Mouse (Mus musculus): ENCODE measurements around the gene Plxdc1. TPM values are rescaled to one million over a fixed set of nuclear protein-coding genes. Genes with fewer than 3 reads are reported as not detected.
"Not testable (repeated sequence)": the region's sequence is repeated elsewhere in the genome, so short reads cannot be mapped to it uniquely, and the experiment has no call there.

Plxdc1 gene
- polyA plus RNA-seq, 1 experiment from 2014 or later: 0.18 TPM

GRCm38 (mm10) chr11:97952367-97953006 is 33.8 kb downstream of the Plxdc1 start:
- H3K27me3 ChIP-seq: no peaks in the 10 kb centered on the region
- no peak overlapping the region for H3K9ac ChIP-seq
- no peak for ATAC-seq (ENCODE audit: insufficient number of reproducible peaks, insufficient read depth, low FRiP score, low TSS enrichment, low read depth)
- no peak overlapping the region for H3K4me3 ChIP-seq
- no peak overlapping the region for H3K27ac ChIP-seq
- WGBS: 72% methylated on average over 1 of the region's 1 CpGs
- no peak overlapping the region for H3K4me2 ChIP-seq
- 0 out of 2 replicates have a peak, but pooled peaks cover 10% of the 10 kb centered on the region for H3K4me1 ChIP-seq
- H3K9me3 ChIP-seq: no peaks in the 10 kb centered on the region
- H3K36me3 ChIP-seq: no peaks in the 10 kb centered on the region

DNA sequence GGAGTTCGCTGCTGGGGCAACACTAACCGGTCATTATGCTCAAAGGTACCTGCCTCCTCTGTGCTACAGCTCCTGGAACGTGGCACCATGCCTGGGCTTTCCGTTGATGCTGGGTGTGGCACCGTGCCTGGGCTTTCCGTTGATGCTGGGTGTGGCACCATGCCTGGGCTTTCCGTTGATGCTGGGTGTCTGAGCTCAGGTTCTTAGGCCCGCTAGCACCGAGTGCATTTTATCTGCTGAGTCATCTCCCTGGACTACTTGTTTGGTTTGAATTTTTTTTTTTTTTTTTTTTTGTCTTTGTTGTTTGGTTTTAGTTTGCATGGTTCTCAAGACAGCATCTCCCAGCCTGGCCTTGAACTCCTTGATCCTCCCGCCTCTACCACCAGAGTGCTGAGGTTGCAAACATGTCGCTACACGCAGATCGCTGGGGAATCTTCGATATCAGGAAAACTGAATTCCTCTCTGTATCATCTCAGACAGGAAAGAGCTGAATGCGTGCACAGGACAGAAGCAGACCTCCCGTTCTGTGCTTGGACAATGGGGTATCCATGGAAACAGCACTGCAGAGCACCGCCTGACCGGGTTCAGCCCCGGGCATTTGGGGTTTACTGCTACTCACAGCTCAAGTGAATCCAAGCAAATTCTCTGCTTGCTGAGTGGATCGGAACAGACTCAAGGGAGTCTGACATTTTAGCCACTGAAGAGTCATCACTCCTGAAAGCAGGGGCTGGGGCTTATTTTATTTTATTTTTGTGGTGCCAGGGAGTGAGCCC is 36.4 kb downstream of the Plxdc1 start:
- Histone ChIP-seq H3K27me3 (no peaks in the 10 kb centered on the region), H3K4me2 (no peak overlapping the region), H3K36me3 (no peaks in the 10 kb centered on the region), H3K4me3 (no peak overlapping the region), H3K4me1 (0 out of 2 replicates have a peak, but pooled peaks cover 13% of the 10 kb centered on the region), H3K9me3 (no peaks in the 10 kb centered on the region), H3K9ac (no peak overlapping the region), H3K27ac (no peak overlapping the region)
- ATAC-seq (ENCODE audit: insufficient number of reproducible peaks, insufficient read depth, low FRiP score, low TSS enrichment, low read depth): no peak
- 48% methylated on average over 20 of the region's 20 CpGs for WGBS

DNA sequence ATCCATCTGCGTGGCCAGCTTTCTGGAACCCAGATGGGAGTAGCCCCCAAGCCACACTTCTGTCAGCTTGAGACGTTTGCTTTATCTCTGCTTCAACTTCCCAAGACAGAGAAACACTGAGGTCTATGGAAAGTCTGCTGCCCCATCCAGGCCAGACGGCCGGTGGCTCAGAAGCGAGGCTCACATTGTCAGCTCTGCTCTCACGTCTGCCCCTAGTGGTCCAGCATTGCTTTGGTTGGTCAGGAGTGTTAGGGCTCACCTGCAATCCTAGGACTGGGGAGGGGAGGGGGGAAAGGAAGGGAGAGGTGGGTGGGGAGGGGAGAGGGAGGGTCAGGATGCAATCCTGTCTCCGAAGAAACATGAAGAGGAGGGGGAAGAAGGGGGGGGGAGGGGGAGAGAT is 38.8 kb downstream of the Plxdc1 start:
- Histone ChIP-seq H3K27me3 (no peaks in the 10 kb centered on the region), H3K4me1 (peaks cover 15% of the 10 kb centered on the region), H3K9me3 (no peaks in the 10 kb centered on the region), H3K4me2 (no peak overlapping the region), H3K36me3 (no peaks in the 10 kb centered on the region), H3K9ac (no peak overlapping the region), H3K27ac (no peak overlapping the region), H3K4me3 (no peak overlapping the region)
- WGBS: 12% methylated on average over 7 of the region's 7 CpGs
- ATAC-seq (ENCODE audit: insufficient number of reproducible peaks, insufficient read depth, low FRiP score, low TSS enrichment, low read depth): no peak

DNA sequence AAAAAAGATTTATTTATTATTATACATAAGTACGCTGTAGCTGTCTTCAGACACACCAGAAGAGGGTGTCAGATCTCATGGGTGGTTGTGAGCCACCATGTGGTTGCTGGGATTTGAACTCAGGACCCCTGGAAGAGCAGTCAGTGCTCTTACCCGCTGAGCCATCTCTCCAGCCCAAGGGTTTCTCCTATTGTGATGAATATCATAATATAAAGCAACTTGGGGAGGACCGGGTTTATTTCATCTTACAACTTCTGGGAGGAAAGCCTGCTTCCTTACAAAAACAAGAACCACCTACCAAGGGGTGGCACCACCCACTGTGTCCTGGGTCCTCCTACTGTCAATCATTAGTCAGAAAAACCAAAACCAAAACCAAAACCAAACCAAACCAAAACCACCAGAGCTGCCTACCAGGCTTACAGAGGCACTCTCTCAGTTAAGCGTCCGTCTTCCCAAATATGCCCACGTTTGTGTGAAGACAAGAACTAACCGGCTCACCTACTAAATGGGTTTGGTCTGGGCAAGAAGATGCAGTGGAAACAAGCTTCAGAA is 40.4 kb downstream of the Plxdc1 start:
- not testable (repeated sequence) for H3K27me3 ChIP-seq; H3K4me3 ChIP-seq; H3K36me3 ChIP-seq; H3K9ac ChIP-seq; ATAC-seq (ENCODE audit: insufficient number of reproducible peaks, insufficient read depth, low FRiP score, low TSS enrichment, low read depth); H3K4me2 ChIP-seq; H3K27ac ChIP-seq; H3K9me3 ChIP-seq
- 90% methylated on average over 7 of the region's 7 CpGs for WGBS
- peaks cover 15% of the 10 kb centered on the region for H3K4me1 ChIP-seq

- Histone ChIP-seq H3K27ac (no peak overlapping the region), H3K4me2 (no peak overlapping the region), H3K9ac (no peak overlapping the region), H3K9me3 (no peaks in the 10 kb centered on the region), H3K36me3 (no peaks in the 10 kb centered on the region), H3K4me1 (peaks cover 10% of the 10 kb centered on the region), H3K27me3 (no peaks in the 10 kb centered on the region), H3K4me3 (no peak overlapping the region)
- no peak for ATAC-seq (ENCODE audit: insufficient number of reproducible peaks, insufficient read depth, low FRiP score, low TSS enrichment, low read depth)
- WGBS: 57% methylated on average over 10 of the region's 10 CpGs
Observed at GRCm38 (mm10) chr11:97945031-97945430, 41.2 kb downstream of the Plxdc1 start.

- Histone ChIP-seq H3K4me2 (no peak overlapping the region), H3K27ac (no peak overlapping the region), H3K9ac (no peak overlapping the region), H3K9me3 (no peaks in the 10 kb centered on the region), H3K36me3 (no peaks in the 10 kb centered on the region), H3K27me3 (no peaks in the 10 kb centered on the region), H3K4me1 (peaks cover 9% of the 10 kb centered on the region), H3K4me3 (no peak overlapping the region)
- WGBS: 78% methylated on average over 5 of the region's 5 CpGs
- no peak for ATAC-seq (ENCODE audit: insufficient number of reproducible peaks, insufficient read depth, low FRiP score, low TSS enrichment, low read depth)
Observed at GRCm38 (mm10) chr11:97943256-97943655, 43.0 kb downstream of the Plxdc1 start.

- no peaks in the 10 kb centered on the region for H3K9me3 ChIP-seq
- no peak overlapping the region for H3K9ac ChIP-seq
- no peak overlapping the region for H3K4me2 ChIP-seq
- no peaks in the 10 kb centered on the region for H3K27me3 ChIP-seq
- H3K36me3 ChIP-seq: no peaks in the 10 kb centered on the region
- 79% methylated on average over 15 of the region's 15 CpGs for WGBS
- peaks cover 9% of the 10 kb centered on the region for H3K4me1 ChIP-seq
- ATAC-seq (ENCODE audit: insufficient number of reproducible peaks, insufficient read depth, low FRiP score, low TSS enrichment, low read depth): no peak
- H3K27ac ChIP-seq: no peak overlapping the region
- no peak overlapping the region for H3K4me3 ChIP-seq
Observed at GRCm38 (mm10) chr11:97942420-97943111, 43.7 kb downstream of the Plxdc1 start.

GRCm38 (mm10) chr11:97937469-97938105 is 48.7 kb downstream of the Plxdc1 start:
- no peak for ATAC-seq (ENCODE audit: insufficient number of reproducible peaks, insufficient read depth, low FRiP score, low TSS enrichment, low read depth)
- H3K27me3 ChIP-seq: no peaks in the 10 kb centered on the region
- H3K4me2 ChIP-seq: no peak overlapping the region
- peaks cover 3% of the 10 kb centered on the region; the same call in 1 of the 2 replicates for H3K4me1 ChIP-seq
- 54% methylated on average over 2 of the region's 2 CpGs for WGBS
- H3K4me3 ChIP-seq: no peak overlapping the region
- no peaks in the 10 kb centered on the region for H3K9me3 ChIP-seq
- no peak overlapping the region for H3K27ac ChIP-seq
- no peaks in the 10 kb centered on the region for H3K36me3 ChIP-seq
- no peak overlapping the region for H3K9ac ChIP-seq

- H3K27ac ChIP-seq: no peak overlapping the region
- H3K4me3 ChIP-seq: no peak overlapping the region
- H3K4me1 ChIP-seq: peaks cover 3% of the 10 kb centered on the region; the same call in 1 of the 2 replicates
- no peak overlapping the region for H3K4me2 ChIP-seq
- no peak overlapping the region for H3K9ac ChIP-seq
- 38% methylated on average over 3 of the region's 3 CpGs for WGBS
- H3K9me3 ChIP-seq: no peaks in the 10 kb centered on the region
- H3K27me3 ChIP-seq: no peaks in the 10 kb centered on the region
- no peaks in the 10 kb centered on the region for H3K36me3 ChIP-seq
- ATAC-seq (ENCODE audit: insufficient number of reproducible peaks, insufficient read depth, low FRiP score, low TSS enrichment, low read depth): no peak
Observed at GRCm38 (mm10) chr11:97936758-97937157, 49.5 kb downstream of the Plxdc1 start.

DNA sequence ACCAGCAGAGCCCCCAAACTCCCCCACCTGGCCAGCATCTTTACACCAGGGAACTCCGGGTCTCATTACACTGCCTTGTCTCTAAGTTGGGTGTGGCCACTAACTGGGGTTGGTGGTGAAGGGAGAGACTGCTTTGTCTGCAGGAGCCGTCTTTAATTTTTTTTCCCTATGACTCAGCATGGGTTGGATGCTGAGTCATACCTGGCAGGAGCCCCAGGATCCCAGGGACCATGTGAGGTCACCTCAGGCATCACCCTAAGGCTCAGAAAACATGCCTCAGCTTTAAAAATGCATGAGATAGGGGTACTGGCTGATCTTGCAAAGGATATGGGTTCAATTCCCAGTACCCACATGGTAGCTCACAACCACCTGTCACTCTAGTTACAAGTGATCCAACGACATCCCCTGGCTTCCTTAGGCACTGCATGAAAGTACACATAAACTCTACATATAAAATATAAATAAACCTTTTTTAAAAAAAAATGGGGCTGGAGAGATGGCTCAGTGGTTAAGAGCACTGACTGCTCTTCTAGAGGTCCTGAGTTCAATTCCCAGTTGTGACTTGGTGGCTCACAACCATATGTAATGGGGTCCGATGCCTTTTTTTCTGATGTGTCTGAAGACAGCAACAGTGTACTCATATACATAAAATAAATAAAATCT is 50.2 kb downstream of the Plxdc1 start:
- Histone ChIP-seq H3K4me3 (no peak overlapping the region), H3K9ac (no peak overlapping the region), H3K27ac (no peak overlapping the region), H3K36me3 (no peaks in the 10 kb centered on the region), H3K4me1 (peaks cover 3% of the 10 kb centered on the region; the same call in 1 of the 2 replicates), H3K4me2 (no peak overlapping the region), H3K9me3 (no peaks in the 10 kb centered on the region), H3K27me3 (no peaks in the 10 kb centered on the region)
- WGBS: 58% methylated on average over 4 of the region's 4 CpGs
- no peak for ATAC-seq (ENCODE audit: insufficient number of reproducible peaks, insufficient read depth, low FRiP score, low TSS enrichment, low read depth)

GRCm38 (mm10) chr11:97933553-97933952 is 52.7 kb downstream of the Plxdc1 start:
- Histone ChIP-seq H3K27me3 (no peaks in the 10 kb centered on the region), H3K4me2 (no peak overlapping the region), H3K9ac (no peak overlapping the region), H3K36me3 (no peaks in the 10 kb centered on the region), H3K4me3 (no peak overlapping the region), H3K9me3 (no peaks in the 10 kb centered on the region), H3K4me1 (peaks cover 3% of the 10 kb centered on the region; the same call in 1 of the 2 replicates), H3K27ac (no peak overlapping the region)
- WGBS: 63% methylated on average over 1 of the region's 1 CpGs
- ATAC-seq (ENCODE audit: insufficient number of reproducible peaks, insufficient read depth, low FRiP score, low TSS enrichment, low read depth): no peak
